Mouse (Mus musculus) kidney, adult 2 months (tissue): Measurements from ENCODE around the gene Tceal6.

Source experiments
- CTCF ChIP-seq: fragments of 200-500 bp; conservative IDR thresholded peaks from 2 replicates; pipeline ENCODE4 v1.5.1; 2011; ENCODE audit warnings: low read depth, mild to moderate bottlenecking, control low read depth, low read length, moderate library complexity, mixed read lengths; ENCODE audit not compliant: insufficient read depth, insufficient read length
- POLR2A ChIP-seq: fragments of 200-500 bp; IDR thresholded peaks from one replicate; pipeline ENCODE4 v1.6.1; 2011; ENCODE audit warnings: low read depth, low read length, control low read depth

- TF ChIP-seq CTCF = no peak
- TF ChIP-seq POLR2A = no peak
Measured at GRCm38 (mm10) chrX:135210436-135211221, at the start of gene Tceal6.
